Mouse (Mus musculus) v-Abl transformed pro-B cells (cell line): ENCODE measurements around the gene Thra.

Experiments
- in situ Hi-C, 2 experiments: fragments of 400-800 bp; cut with MboI; formaldehyde crosslinking; loops; one replicate each; pipeline ENCODE4 v1.15.1; 2025; ENCODE audit not compliant: unreplicated experiment in 2 of 2

Gene Thra

DNA sequence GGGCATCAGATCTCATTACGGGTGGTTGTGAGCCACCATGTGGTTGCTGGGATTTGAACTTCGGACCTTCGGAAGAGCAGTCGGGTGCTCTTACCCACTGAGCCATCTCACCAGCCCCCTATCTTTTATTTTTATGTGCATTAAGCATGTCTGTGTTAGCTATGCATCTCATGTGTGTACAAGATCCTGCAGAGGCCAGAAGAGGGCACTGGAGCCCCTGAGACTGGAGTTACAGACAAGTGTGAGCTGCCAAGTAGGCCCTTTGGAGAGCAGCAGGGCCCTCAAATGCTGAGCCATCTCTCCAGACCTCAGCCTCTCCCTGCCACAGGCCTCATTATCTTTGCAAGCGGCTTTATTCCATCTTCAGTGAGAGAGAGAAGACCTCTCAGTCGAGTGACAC lies 28.4 kb upstream of the Thra start:
- in situ Hi-C loops, result loop anchor here (5.0 to 25.0 kb wide), 3 partner anchors 75 to 1600 kb away; partner anchors contain the start of gene Eif1 (in 1 of the 2)

- in situ Hi-C loops, result loop anchor here (5.0 to 25.0 kb wide), 3 partner anchors 74 to 1599 kb away; partner anchors contain the start of gene Eif1 (in 1 of the 2)
Observed at GRCm38 (mm10) chr11:98713703-98714102, 26.7 kb upstream of the Thra start.

- in situ Hi-C loops, result loop anchor here (5.0 to 25.0 kb wide), 3 partner anchors 71 to 1596 kb away; partner anchors contain the start of gene Eif1 (in 1 of the 2)
Observed at GRCm38 (mm10) chr11:98715946-98716345, 24.5 kb upstream of the Thra start.

DNA sequence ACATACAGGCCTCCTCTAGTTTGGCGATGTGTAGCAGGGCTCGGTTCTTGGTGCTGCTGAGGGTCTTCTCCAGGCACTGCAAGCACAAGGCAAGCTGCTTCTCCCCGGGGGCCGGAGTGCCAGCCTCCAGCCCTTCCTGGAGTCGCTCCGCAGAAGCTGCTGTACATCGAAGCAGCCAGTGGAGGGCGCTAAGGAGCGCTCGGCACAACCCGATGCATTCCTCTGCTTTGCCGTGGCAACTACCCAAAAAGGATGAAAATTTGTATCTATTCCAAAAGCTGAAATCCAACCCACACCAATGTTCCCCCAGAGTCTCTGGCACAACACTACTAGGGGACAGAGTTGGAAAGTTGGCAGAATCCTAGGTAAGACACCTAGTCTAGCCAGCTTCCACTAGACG lies 22.5 kb upstream of the Thra start:
- in situ Hi-C loops, result loop anchor here (5.0 to 25.0 kb wide), 3 partner anchors 69 to 1594 kb away; partner anchors contain the start of gene Eif1 (in 1 of the 2)

GRCm38 (mm10) chr11:98720756-98721155 lies 19.7 kb upstream of the Thra start:
- in situ Hi-C loops, result loop anchor here in 1 of 2 experiments (25.0 kb wide), 1 partner anchor 1592 kb away; the partner anchor contains the start of gene Eif1

DNA sequence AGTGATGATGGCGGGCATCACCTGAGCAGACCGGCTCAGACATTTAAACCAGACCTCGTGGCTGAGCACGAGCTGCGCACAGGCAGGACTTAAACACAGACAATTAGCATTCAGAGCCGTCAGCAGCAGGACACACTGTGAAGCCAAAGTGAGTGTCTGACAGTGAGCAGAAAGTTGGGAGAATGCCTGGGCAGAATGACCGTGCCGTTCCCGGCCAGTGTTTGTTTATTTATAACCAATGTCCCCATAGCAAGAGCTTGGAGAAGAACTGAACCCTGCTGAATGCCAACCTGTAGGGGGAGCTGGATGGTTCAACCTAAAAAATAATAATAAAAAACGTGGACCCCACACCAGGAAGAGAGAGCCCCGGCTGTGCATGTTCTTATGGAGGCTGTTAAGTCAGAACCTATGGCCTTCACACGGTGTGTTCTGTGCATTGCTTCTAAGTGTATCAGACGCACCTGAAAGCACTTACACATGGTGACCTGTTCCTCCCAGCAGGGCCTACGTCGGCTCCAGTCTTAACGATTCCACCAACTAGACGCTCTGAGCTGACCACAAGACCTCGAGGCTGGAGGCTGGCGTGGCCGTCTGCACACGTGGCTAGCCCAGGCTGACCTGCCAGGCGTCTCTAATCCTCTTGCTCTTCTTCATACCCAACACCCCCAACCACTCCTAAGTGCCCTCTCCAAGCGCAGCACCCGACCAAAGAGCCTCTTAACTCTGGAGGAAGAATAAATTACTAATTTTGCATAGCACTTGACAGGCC lies 18.8 kb upstream of the Thra start:
- in situ Hi-C loops, result loop anchor here in 1 of 2 experiments (25.0 kb wide), 1 partner anchor 1591 kb away; the partner anchor contains the start of gene Eif1

GRCm38 (mm10) chr11:98723098-98723497 lies 17.3 kb upstream of the Thra start:
- in situ Hi-C loops, result loop anchor here in 1 of 2 experiments (25.0 kb wide), 1 partner anchor 1589 kb away; the partner anchor contains the start of gene Eif1

DNA sequence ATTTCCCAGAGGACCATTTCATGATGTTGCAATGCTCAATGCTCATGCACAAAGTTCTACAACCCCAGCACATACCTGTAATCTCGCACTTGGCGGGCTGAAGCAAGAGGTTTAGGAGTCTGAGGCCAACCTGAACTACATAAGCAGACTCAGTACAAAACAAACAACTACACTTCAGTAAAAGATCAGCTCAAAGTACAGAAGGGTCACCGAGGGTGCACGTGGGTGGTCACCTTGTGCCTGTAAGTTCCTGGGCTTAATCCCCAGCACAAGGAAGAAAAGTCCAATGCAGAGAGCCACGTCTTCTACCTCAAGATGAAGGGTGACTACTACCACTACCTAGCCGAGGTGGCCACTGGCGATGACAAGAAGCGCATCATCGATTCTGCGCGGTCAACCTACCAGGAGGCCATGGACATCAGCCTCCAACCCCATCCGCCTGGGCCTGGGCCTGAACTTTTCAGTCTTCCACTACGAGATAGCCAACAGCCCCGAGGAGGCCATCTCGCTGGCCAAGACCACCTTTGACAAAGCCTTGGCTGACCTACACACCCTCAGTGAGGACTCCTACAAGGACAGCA lies 14.4 kb upstream of the Thra start:
- in situ Hi-C loops, result no loop called here

DNA sequence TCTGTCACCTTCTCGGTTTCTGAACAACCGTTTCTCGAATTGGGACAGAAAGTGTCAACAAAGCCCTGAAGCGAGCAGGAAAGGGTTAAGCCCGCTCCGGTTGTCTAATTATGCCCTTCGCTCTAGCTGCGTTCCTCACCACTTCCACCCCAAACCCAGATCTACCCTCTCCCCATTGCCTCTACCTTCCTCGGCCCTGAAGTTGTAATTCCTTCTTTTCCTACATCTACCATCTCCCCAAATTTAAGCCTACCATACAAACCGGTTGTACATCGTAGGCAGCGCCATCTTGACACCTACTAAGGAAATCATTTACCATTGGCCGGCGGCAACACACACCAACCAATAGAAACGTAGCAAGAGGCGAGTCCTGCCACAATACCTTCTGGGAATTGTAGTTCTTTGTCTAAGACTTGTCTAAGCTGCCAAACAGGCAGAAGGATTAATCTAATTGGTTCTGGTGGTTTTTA lies 11.3 kb upstream of the Thra start, which contains the start of gene Med24:
Gene Med24, minus strand, starts transcription at position 317 of the 470 bp plus-strand sequence.
- in situ Hi-C loops, result no loop called here

DNA sequence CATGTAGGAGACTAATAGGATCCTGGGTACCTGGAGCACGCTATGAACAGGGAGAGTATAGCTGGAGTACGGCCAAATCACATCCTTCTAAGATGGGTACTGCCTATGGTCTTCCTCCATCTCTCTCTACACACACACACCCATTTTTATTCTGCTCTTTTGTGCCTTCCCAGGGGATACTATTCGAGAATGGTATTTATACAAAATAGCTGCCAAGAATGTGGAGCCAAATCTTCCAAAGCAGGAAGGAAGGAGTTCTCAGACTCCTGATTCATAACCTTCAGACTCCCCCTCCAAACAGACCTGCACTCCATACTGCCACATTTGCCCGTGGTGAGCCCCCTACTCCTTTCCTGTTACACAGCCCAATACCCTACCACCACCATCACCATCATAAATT lies 9.7 kb upstream of the Thra start:
- in situ Hi-C loops, result no loop called here

GRCm38 (mm10) chr11:98731134-98731533 lies 9.3 kb upstream of the Thra start:
- in situ Hi-C loops, result no loop called here

GRCm38 (mm10) chr11:98734020-98734419 lies 6.4 kb upstream of the Thra start:
- in situ Hi-C loops, result no loop called here

DNA sequence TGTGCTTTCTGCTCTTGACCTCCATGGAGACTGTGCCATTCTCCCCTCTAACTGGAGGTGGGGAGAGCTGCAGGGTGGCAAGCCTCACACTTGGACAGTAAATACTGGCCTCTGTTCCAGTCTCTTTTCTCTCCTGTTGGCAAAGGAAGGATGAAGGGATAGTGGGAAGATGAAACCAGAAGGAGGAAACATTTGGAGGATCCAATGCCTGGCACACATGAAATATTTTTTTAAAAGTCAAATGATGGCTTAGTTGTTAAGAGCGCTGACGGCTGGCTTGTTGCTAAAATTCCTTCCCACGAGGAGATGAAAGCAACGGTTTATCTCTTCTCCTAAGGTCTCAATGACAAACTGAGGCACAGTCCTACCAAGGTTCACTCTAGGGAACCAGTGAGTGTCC lies 5.3 kb upstream of the Thra start:
- in situ Hi-C loops, result loop anchor here in 1 of 2 experiments (5.0 kb wide), 1 partner anchor 42 kb away; the partner anchor contains the start of gene Nr1d1

DNA sequence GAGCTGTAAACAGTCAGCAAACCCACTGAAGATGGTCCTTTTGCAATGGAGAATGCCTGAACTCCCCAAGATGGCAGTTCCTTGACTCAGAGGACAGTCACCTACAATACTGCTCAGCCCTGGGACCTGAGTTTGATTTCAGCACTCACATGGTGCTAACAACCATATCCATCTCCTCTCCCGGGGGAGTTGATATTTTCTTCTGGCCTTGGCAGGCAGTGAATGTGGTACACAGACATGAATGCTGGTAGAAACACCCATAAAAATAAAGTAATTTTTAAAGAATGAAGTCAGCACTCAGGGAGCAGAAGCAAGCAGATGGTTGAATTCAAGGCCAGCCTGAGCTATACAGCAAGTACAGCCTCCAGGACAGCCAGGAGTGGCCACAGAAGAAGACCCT lies 4.3 kb upstream of the Thra start:
- in situ Hi-C loops, result loop anchor here in 1 of 2 experiments (5.0 kb wide), 1 partner anchor 41 kb away; the partner anchor contains the start of gene Nr1d1

- in situ Hi-C loops, result loop anchor here in 1 of 2 experiments (5.0 kb wide), 1 partner anchor 40 kb away; the partner anchor contains the start of gene Nr1d1
Observed at GRCm38 (mm10) chr11:98737220-98737619, 3.2 kb upstream of the Thra start.

- in situ Hi-C loops, result loop anchor here in 1 of 2 experiments (5.0 kb wide), 1 partner anchor 39 kb away; the partner anchor contains the start of gene Nr1d1
Observed at GRCm38 (mm10) chr11:98738428-98738911, 2.0 kb upstream of the Thra start.

DNA sequence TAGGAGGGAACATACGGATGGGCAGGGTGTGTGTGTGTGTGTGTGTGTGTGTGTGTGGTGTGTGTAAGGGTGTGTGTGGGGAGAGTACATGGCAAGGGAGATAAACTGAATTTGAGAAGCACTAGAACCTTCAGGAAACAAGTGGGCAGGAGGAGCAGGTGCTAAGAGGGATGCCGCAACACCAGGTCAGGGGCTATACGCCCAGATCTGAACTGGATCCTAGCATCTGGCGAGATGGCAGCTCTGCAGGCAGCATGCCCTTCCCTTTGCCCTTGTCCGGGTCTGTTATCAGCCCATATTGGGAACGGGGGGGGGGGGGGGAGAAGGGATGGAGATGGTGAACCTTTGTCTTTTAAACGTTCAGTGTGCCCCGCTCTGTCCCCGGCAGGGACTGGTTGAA lies 1.5 kb upstream of the Thra start:
- in situ Hi-C loops, result loop anchor here in 1 of 2 experiments (5.0 kb wide), 1 partner anchor 38 kb away; the partner anchor contains the start of gene Nr1d1

- in situ Hi-C loops, result loop anchor here in 1 of 2 experiments (10.0 kb wide), 1 partner anchor 745 kb away; the partner anchor contains the start of gene Arl5c
Observed at GRCm38 (mm10) chr11:98740026-98740392, 429 bp upstream of the Thra start.

DNA sequence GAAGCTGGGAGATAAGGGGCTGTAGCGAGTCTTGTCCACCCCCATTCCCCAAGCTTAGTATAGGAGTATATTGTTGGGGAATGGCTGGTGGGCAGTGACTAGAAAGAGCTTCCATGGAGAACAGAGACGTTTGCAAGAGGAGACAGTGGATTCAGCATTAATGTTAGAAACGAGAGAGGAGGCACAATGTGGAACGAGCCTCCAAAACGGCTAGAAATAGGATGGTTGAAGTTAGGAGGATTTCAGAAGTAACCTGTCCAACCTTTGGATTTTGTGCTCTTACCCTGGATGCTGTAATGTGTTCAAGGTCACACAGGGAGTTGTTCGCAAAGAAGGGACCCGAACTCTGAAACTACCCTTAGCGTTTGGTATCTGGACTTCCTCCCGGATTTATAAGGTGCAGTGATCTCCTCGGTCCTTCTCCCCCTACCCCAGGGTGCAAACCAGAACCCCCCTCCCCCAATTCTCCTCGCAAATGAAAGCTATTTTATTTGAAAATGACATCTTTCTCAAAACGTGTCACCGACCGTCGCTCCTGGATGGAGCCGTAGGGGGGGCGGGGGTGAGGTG lies 698 bp downstream of the Thra start:
- in situ Hi-C loops, result loop anchor here in 1 of 2 experiments (10.0 kb wide), 1 partner anchor 746 kb away; the partner anchor contains the start of gene Arl5c
